Mouse (Mus musculus) olfactory bulb, adult 2 months (tissue): ENCODE measurements around the gene Itga2b.

Experiments
- CTCF ChIP-seq: fragments of 200-500 bp; IDR thresholded peaks from 2 replicates; pipeline ENCODE4 v1.5.1; 2012; ENCODE audit warnings: low read depth, mild to moderate bottlenecking, low read length, moderate library complexity; ENCODE audit not compliant: insufficient read depth
- POLR2A ChIP-seq: fragments of 200-500 bp; IDR thresholded peaks from 2 replicates; pipeline ENCODE4 v1.6.1; 2012; ENCODE audit warnings: mild to moderate bottlenecking, low read depth, low read length, moderate library complexity; ENCODE audit not compliant: insufficient read depth

DNA sequence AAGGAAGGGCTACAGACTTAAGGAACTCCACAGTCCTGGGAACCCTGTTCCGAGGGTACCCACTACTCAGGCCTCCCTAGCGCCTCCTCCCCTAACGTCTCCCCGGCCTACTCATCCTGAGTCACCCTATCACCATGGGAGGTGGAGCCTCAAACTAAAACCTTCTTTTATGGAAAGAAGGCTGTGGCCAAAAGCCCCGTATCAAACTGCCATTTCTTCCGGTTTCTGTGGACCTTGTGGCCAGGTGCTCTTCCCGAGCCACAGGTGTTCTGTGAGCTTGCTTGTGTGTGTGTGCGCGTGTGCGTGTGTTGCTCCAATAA, 33.5 kb downstream of the Itga2b start:
- TF ChIP-seq CTCF, result no peak
- no peak for TF ChIP-seq POLR2A
